Mouse (Mus musculus): Measurements from ENCODE around the gene Naa25.
"Not testable (repeated sequence)": the region's sequence is repeated elsewhere in the genome, so short reads cannot be mapped to it uniquely, and the experiment has no call there.

Gene Naa25

GRCm38 (mm10) chr5:121397187-121398145 lies at the start of gene Naa25:
Gene Naa25 (plus strand): TSS chr5:121397936.
- peak; percentile 95 to 96 for DNase-seq (ENCODE audit: low spot score in 2 of 2)

- no peak for DNase-seq (ENCODE audit: low spot score in 2 of 2)
These were observed 38.5 kb upstream of the Naa25 start for GRCm38 (mm10) chr5:121359229-121359628.

GRCm38 (mm10) chr5:121361696-121362095 lies 36.0 kb upstream of the Naa25 start:
- DNase-seq (ENCODE audit: low spot score in 2 of 2): no peak

- no peak for DNase-seq (ENCODE audit: low spot score in 2 of 2)
These were observed 34.3 kb upstream of the Naa25 start for GRCm38 (mm10) chr5:121363441-121363840.

- no peak for DNase-seq (ENCODE audit: low spot score in 2 of 2)
These were observed 31.1 kb upstream of the Naa25 start for GRCm38 (mm10) chr5:121366449-121367225.

GRCm38 (mm10) chr5:121367255-121367654 lies 30.5 kb upstream of the Naa25 start:
- DNase-seq (ENCODE audit: low spot score in 2 of 2): no peak

- DNase-seq (ENCODE audit: low spot score in 2 of 2): no peak
These were observed 26.0 kb upstream of the Naa25 start for GRCm38 (mm10) chr5:121371712-121372111.

GRCm38 (mm10) chr5:121374790-121375189 lies 22.9 kb upstream of the Naa25 start:
- DNase-seq (ENCODE audit: low spot score in 2 of 2): no peak

GRCm38 (mm10) chr5:121376972-121377371 lies 20.8 kb upstream of the Naa25 start:
- DNase-seq (ENCODE audit: low spot score in 2 of 2): not testable (repeated sequence)

- no peak for DNase-seq (ENCODE audit: low spot score in 2 of 2)
These were observed 19.0 kb upstream of the Naa25 start for GRCm38 (mm10) chr5:121378678-121379256.

GRCm38 (mm10) chr5:121380692-121381091 lies 17.0 kb upstream of the Naa25 start:
- DNase-seq (ENCODE audit: low spot score in 2 of 2): no peak

- peak; percentile 30 to 50 for DNase-seq (ENCODE audit: low spot score in 2 of 2)
These were observed 13.6 kb upstream of the Naa25 start for GRCm38 (mm10) chr5:121383857-121384756.

GRCm38 (mm10) chr5:121384757-121385460 lies 12.8 kb upstream of the Naa25 start:
- DNase-seq (ENCODE audit: low spot score in 2 of 2): no peak

GRCm38 (mm10) chr5:121385461-121386119 lies 12.1 kb upstream of the Naa25 start, which contains the start of gene Trafd1:
Gene Trafd1 (minus strand): TSS chr5:121385632.
- DNase-seq (ENCODE audit: low spot score in 2 of 2): peak; percentile 92 to 93

GRCm38 (mm10) chr5:121386120-121386909 lies 11.4 kb upstream of the Naa25 start:
- DNase-seq (ENCODE audit: low spot score in 2 of 2): no peak

- no peak for DNase-seq (ENCODE audit: low spot score in 2 of 2)
These were observed 10.6 kb upstream of the Naa25 start for GRCm38 (mm10) chr5:121387126-121387525.

GRCm38 (mm10) chr5:121389106-121389505 lies 8.6 kb upstream of the Naa25 start:
- DNase-seq (ENCODE audit: low spot score in 2 of 2): no peak

GRCm38 (mm10) chr5:121389691-121390090 lies 8.0 kb upstream of the Naa25 start:
- DNase-seq (ENCODE audit: low spot score in 2 of 2): no peak

All from spleen, postnatal 36 days (tissue).